Mouse (Mus musculus) T-helper 1 cell (primary cell): ENCODE measurements around the gene Acnat1.
"Not testable (repeated sequence)": the region's sequence is repeated elsewhere in the genome, so short reads cannot be mapped to it uniquely, and the experiment has no call there.

Experiments used
- in situ Hi-C: fragments of 300-600 bp; cut with MboI, MseI; formaldehyde crosslinking; loops from one replicate; pipeline ENCODE4 v1.15.1; 2025; ENCODE audit warnings: high pct_unique_total_duplicates

The Acnat1 gene

DNA sequence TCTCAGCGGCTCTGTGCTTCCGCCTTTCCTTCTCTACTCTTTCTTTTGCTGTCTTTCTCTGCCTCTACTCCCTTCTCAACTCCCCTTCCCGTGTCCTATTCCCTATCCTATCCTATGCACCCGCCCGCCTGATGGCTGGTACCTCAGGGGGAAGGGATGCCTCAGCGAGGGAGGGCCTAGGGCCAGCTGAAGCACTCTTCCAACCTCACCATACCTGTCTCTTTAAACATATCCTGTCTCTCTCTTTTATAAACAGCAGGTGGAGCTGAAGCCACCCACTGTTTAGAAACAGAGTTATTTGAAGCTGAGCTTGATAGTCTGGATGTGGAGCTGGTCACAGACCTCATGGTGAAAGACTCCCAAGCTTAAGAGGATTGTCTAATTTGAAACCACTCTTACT lies 6.4 kb downstream of the Acnat1 start:
- in situ Hi-C loops: no loop called here

DNA sequence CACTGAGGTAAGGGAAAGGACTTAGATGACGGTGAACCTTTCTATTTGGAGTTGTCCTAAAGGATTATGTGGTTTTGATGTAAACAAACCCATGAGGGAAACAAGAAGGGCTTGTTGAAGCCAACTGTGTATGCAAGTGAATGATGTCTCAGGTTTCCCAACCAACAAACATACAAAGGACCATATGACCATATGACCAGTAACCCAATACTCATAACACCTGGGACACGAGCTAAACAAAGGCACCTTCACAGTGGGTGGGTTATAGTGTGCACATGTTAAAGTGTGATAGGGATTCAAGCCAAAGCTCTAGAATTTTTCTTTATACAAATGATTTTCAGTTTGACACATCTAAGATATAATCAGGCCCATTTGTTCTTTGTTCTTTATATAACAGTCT lies 17.5 kb downstream of the Acnat1 start:
- in situ Hi-C loops: no loop called here

DNA sequence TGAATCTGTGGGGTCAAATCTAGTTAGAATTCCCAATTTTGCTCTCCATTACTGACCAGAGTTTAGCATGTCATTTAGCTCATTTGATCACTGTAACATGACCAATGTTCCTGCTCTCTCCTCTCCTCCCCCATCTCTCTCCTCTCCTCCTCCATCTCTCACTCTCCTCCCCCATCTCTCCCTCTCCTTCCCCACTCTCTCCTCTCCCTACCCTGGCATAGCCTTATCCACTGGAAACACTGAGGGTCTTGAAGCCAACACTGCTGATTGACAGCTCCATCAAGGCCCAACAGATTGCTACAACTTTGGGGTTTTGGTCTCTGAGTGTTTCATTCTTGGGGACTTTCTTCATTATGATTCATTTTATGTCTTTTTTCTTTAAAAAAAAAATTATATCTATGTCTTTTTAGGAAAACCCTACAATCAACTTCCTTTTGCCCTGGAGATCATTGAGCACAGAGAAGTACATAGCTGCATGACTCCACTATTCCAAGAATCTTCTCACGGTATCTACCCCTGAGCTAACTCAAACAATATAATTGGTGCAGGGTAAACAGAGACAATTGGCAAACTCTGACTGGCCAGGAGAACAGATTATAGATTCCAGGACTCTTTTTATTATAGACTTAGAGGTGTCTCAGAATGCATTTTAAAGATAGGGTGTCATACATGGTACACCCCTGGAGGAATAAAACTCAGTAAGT lies 21.7 kb downstream of the Acnat1 start:
- in situ Hi-C loops: loop anchor here (5.0 kb wide), 1 partner anchor 65 kb away; no protein-coding TSS in a partner anchor

DNA sequence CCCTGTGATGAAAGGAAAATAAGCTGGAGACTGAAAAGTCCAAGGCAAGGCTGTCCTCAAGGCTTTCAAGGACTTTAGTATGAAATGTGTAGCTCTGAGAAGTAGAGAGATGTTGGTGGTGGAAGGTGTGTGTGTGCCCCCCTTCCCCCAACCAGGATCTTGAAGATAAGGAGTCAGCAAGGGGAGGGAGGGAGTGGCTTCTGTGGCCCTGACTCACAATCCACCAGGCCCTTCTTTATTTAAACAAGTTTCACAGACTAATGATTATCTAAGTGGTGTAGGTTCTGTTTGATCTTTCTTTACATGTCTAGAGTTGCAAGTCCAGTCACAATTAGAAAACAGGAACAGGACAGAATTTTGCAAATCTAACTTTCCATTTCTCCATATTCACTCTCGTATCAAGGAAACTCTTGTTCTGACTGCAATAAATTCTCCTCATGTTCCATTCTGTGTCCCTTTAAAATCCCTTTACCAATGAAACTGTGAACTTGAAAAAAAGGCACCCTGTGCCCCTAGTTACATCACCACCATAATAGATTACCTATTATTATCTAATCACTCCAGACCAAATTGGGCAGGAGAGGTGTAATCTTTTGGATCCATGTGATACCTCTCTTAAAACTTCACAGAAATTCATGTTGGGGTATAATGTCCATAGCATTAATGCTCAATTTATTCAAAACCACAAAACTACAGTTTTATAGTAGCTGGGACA lies 22.4 kb downstream of the Acnat1 start:
- in situ Hi-C loops: loop anchor here (5.0 kb wide), 1 partner anchor 64 kb away; no protein-coding TSS in a partner anchor

DNA sequence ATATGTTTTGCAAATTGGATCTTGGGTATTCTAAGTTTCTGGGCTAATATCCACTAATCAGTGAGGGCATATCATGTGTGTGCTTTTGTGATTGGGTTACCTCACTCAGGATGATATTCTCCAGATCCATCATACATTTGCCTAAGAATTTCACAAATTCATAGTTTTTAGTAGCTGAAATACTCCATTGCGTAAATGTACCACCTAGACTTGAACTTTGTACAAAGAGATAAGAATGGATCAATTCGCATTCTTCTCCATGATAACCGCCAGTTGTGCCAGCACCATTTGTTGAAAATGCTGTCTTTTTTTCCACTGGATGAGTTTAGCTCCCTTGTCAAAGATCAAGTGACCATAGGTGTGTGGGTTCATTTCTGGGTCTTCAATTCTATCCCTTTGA lies 36.7 kb downstream of the Acnat1 start:
- in situ Hi-C loops: not testable (repeated sequence)

DNA sequence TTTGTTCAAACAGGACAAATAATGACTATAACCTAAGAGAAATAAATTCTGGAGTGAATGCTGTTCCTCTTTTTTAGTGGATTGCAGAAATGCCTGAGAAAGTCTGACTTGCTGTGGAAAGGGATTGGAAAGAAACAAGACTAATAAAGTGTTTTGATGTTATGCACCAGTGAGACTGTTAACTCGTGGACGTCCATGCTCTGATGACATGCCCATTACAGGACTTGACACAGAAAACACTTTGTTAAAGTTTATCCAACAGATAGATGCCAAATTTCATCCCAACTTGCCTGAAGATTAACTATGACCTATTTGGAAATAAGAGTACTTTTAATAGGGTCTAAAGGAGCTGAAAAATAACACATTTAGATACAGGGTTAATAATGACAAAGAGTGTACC lies 63.6 kb downstream of the Acnat1 start:
- in situ Hi-C loops: loop anchor here (10.0 kb wide), 1 partner anchor 1825 kb away; no protein-coding TSS in a partner anchor

DNA sequence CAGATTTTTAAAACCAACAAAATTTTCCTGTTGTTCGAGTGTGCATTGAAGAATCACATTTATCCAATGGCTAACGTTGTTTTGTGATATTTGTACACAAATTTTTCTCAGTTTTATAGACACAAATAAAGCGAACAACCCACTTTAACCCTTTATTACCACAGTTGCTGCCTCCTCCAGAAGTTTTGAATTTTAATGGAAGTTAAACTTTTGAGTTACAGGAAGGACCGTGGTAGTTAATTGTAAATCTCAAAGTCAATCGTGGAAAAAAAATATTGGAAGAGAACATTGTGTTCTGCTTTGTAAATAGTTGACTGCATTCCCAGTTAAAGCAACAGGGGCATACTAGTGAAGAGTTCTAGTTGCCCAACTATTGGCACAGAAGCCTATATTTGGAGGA lies 65.8 kb downstream of the Acnat1 start, which contains the start of gene Acnat2:
Acnat2 (minus strand) TSS at position 195 of the 400 bp plus-strand sequence.
- in situ Hi-C loops: not testable (repeated sequence)
